Mouse (Mus musculus): ENCODE measurements around the gene Smarca2.

The Smarca2 gene

GRCm38 (mm10) chr19:26604755-26605300 is at the start of gene Smarca2:
TSS of gene Smarca2 (plus strand) at chr19:26605050.
- peak; percentile 99 for DNase-seq

GRCm38 (mm10) chr19:26564850-26565249 is 40.0 kb upstream of the Smarca2 start:
- no peak for DNase-seq

DNA sequence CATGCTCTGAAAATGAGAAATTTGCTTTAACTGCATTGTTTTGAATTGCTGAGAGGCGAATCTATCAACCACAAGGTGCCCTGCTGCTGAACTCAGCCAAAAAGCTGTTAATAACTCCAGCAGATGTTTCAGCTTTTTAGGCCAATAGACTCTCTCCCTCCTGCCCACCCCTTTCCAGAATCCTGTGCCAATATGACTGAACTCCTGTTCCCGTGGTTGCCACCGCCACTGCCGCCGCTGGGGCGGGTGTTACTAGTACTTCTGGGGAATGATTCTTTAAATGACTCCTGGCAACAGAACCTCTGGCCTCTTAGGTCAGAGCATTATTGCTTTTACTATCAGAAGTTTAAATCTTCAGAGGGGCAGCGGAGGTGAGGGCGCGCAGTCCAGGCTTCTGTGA is 38.7 kb upstream of the Smarca2 start:
- DNase-seq: no peak

DNA sequence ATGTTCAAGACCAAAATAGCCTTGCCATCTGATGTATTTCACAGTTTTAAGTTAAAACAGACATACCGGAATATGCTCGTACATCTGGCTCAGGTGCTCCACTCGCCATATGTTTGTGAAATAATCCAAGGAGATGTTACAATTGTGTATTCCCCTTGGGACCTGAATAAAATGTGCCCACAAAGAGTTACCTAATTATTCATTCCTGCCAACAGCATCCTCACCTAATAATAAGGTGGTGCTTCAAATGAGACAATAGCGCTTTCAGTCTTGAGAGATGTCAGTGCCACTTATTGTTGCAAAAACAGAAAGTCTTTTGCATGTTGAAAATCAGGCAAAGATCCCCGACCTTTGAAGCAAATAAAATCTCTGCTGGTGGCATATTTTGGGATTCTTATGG is 36.6 kb upstream of the Smarca2 start:
- no peak for DNase-seq

DNA sequence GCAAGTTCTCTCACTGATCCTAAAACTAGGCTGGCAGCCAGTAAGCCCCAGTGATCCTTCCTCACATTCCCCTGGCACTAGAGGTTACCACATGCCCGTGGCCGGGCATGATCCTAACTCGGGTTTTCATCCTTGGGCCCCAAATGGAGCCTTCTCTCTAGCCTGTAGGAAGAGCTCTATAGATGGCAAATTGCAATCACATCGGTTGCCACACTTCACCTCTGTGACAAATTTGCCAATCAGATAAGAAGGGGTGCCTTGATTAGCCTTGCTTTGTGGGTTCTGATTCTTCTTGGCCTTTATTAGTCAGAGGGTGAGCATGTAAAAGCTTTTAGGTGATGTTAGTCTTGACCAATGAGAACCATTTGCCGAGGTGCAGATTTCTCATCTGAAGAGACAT is 35.9 kb upstream of the Smarca2 start:
- no peak for DNase-seq

- no peak for DNase-seq
These were observed 35.4 kb upstream of the Smarca2 start for GRCm38 (mm10) chr19:26569461-26569860.

DNA sequence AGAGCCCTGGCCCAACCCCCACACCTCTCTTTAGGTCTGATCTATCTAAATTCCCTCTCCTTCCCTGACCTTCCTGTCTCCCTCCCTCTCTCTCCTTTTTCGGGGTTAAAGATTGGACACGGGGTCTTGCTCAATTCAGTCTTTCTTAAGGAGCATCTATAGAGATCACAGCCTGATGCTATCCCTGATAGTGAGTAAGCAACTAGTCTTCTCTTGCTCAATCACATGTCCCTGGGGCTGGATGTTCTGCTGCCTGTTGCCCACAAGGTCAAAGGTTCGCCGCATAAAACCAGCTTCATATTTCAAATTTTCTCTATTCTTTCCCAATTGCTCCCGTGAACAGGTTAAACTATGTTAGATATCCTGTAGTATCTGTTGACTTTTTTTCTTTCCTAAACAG is 25.2 kb upstream of the Smarca2 start:
- DNase-seq: no peak

- no peak for DNase-seq
These were observed 24.8 kb upstream of the Smarca2 start for GRCm38 (mm10) chr19:26580061-26580460.

- no peak for DNase-seq
These were observed 10.2 kb upstream of the Smarca2 start for GRCm38 (mm10) chr19:26594661-26595060.

DNA sequence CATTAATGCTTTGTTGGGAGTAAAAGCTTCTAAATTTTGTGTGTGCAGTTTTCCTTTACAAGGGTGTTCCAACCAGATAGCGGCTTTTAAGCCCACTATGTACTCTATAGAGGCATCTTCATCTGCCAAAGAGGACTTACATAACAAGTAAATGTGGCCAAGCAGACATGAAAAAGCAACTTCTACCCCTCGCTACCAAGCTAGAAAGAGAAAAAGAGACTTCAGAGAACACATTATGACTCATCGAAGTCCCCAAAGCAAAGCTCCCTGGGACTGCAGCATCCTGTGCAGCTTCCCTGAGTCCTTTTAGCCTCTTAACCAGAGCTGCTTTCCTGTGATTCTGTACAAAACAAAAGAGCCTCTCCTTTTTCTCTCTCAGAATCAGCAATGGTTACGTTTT is 3.4 kb upstream of the Smarca2 start:
- DNase-seq: no peak

DNA sequence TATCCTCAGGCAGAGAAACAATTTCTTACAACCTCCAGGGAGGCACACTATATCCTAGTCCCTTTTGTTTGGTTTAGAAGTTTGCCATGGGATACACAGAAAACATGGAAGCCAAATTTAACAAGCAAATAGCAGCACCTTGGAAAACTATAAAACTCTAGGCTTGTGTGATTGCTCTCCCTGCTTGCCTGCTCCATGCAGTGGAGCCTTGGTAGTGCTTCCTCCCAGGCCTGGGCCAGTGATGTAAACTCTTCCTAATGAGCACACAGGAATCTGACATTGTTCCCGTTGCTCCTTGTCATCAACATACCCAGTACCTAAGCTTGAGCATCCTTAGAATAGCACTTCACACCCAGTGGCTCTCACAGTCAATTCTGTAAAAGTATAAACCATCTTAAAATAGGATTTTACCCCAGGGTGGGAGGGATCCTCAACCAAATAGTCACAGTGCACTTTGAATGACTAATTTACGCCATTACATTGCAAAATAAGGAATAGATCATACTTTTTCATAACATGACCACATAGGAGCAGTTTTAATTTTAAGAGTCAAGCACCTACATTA is 1.5 kb upstream of the Smarca2 start:
- DNase-seq: no peak

DNA sequence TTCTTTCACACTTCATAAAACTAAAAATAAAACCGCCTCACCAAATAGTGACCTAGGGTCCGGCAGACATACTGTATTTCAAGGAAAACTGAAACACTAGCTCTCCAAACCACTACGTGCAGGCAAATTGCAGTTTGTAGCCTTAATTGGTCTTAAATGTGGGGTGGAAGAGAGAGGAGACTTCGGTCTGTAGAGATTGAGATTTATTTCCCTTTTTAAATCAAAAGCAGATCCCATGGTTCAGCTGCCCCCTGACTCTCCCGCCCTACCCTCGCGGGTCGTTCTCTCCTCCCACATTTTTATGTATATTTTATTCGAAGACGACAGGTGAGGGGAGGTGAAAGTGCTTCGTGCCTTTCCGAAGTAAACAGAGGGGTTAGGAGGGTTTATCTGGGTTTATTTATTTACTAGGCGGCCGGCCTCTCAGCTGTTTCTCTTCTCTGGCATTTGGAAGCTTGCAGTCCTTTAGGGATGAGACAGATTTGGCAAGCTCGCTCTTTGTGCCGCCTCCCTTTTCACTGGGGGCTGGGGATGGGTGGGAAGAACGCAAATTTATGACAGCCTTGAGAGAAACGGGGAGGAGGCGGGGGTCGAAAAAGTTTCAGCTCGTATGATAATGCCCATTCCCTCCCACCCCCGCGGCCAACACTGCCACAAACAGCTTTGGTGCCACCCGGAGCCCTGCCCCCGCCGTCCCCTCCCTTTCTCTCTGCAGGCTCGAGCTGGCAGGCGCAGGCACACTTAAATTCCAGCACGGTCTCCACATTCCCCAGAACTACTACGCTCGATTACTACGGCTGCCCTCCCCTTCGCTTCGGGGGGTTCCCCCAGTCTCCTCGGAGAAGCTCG is 720 bp upstream of the Smarca2 start:
- no peak for DNase-seq

DNA sequence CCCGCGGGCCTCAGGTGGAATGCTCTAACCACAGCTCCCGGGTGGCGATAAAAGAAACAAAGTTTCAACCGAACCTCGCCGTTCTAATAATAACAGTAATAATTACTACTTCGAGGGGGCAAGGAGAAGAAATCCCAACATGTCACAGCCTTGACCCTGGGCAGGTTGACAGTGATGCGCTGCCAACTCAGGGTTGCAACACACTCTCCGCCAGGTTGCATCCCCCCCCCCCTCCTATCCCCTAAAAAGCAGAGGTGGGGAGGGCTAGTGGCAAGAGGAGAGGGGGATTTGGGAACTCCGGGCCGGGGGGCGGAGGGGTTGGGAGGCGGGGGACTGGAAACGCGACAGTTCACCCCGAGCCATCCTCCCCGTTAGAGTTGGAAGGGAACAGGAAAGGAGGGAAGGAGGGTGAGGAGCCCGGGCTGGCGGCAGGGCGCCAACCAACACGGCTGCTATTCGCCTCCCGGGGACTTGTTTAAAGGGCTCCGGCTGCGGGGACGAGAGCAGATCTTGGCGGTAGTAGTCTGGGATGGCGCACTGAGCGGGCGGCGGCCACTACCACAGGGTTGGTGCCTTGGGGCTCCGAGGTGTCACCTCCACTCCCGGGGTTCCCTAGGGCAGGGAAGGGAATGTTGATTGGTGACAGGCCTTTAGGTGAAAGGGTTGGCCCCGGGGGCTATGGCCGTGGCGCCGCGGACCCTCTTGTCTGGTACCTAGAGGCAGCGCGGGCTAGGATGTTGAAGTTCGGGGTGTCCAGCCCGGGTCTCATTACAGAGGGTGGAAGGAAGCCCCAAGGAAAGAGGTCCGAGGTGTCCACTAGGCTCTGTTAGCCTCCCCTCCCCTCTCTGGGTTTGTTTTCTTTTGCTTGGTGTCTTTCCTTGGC is 829 bp downstream of the Smarca2 start:
- DNase-seq: peak; percentile 85

GRCm38 (mm10) chr19:26606321-26607155 is 1.7 kb downstream of the Smarca2 start:
- peak; percentile 86 for DNase-seq

DNA sequence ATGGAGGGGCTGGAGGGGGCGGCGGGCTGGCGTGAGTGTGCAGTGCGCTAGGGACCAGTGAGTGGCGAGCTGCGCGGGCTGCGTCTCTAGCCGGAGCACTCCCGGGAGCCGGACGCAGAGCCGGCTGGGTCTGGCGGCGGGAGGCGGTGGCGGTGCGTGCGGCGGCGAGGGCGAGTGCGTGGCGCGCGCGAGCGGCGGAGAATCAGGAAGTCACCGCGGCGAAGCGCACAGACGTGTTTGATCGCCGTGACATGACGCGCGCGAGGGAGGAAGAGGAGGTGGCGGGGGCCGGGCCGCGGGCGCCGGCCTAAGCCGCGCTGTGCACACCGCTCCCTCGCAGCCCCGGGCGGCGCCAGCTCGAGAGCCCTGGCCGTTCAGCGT is 2.3 kb downstream of the Smarca2 start:
- peak; percentile 85 for DNase-seq

- DNase-seq: peak; percentile 75
These were observed 2.9 kb downstream of the Smarca2 start for GRCm38 (mm10) chr19:26607551-26608433.

- DNase-seq: no peak
These were observed 3.6 kb downstream of the Smarca2 start for GRCm38 (mm10) chr19:26608434-26608812.

DNA sequence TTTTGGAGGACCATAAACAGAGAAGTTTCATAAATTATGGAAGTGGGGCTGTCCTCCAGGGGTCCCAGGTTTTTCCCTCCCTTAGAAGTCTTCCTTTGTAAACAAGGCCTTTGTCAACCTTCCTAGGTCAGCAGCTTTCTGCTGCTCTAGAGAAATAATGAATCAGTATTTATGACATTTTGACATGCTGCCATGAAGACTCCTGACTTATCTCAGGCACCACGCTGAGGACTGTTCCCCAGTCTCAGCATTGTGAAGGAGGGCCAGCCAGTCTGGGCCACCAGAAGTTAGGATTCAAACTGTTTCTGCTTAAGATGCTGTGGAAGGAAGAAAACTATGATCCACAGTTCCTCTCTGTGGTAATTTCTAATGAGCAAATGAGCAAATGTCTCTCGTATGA is 4.8 kb downstream of the Smarca2 start:
- no peak for DNase-seq

DNA sequence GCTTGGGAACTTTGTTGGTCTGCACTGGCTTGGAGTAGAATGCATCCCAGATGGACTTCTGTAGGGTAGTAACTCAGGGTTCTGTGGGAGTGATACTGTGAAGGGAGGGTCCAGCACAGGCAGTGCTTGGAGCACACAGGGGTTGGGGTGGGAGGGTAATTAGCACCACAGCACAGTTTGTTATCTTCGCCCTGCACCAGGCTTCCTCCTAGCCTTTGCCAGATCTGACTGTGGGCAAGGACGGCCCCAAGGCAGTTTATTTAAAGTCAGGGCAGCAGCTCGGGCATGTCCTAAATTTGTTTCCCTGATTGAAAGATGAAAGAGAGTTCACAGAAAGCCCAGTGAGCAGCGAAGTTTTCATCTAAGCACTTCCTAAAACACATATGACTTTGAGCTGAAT is 8.1 kb downstream of the Smarca2 start:
- DNase-seq: no peak

- no peak for DNase-seq
These were observed 8.8 kb downstream of the Smarca2 start for GRCm38 (mm10) chr19:26613665-26614064.

GRCm38 (mm10) chr19:26616271-26616670 is 11.4 kb downstream of the Smarca2 start:
- DNase-seq: no peak

All from cerebellum, adult 9-11 months (tissue).